Mouse (Mus musculus): ENCODE measurements around the gene Nedd4.
A peak's percentile ranks its signal among the peaks of the same experiment; 100 is the strongest.
"Not testable (repeated sequence)": the region's sequence is repeated elsewhere in the genome, so short reads cannot be mapped to it uniquely, and the experiment has no call there.

The Nedd4 gene

GRCm38 (mm10) chr9:72661895-72662661 is at the start of gene Nedd4:
Gene Nedd4 (plus strand): TSS chr9:72662346.
- peak; percentile 94 for DNase-seq (ENCODE audit: low read depth, low spot score)

GRCm38 (mm10) chr9:72613884-72614283 is 48.3 kb upstream of the Nedd4 start:
- DNase-seq (ENCODE audit: low read depth, low spot score): no peak

- no peak for DNase-seq (ENCODE audit: low read depth, low spot score)
Measured at GRCm38 (mm10) chr9:72614786-72615480, 47.2 kb upstream of the Nedd4 start.

GRCm38 (mm10) chr9:72618037-72618436 is 44.1 kb upstream of the Nedd4 start:
- DNase-seq (ENCODE audit: low read depth, low spot score): no peak

- DNase-seq (ENCODE audit: low read depth, low spot score): no peak
Measured at GRCm38 (mm10) chr9:72623605-72624004, 38.5 kb upstream of the Nedd4 start.

- no peak for DNase-seq (ENCODE audit: low read depth, low spot score)
Measured at GRCm38 (mm10) chr9:72627598-72627997, 34.5 kb upstream of the Nedd4 start.

- DNase-seq (ENCODE audit: low read depth, low spot score): no peak
Measured at GRCm38 (mm10) chr9:72628591-72628990, 33.6 kb upstream of the Nedd4 start.

GRCm38 (mm10) chr9:72632198-72632597 is 29.9 kb upstream of the Nedd4 start:
- no peak for DNase-seq (ENCODE audit: low read depth, low spot score)

- DNase-seq (ENCODE audit: low read depth, low spot score): peak; percentile 50
Measured at GRCm38 (mm10) chr9:72635134-72635533, 27.0 kb upstream of the Nedd4 start.

- DNase-seq (ENCODE audit: low read depth, low spot score): no peak
Measured at GRCm38 (mm10) chr9:72636547-72636946, 25.6 kb upstream of the Nedd4 start.

- no peak for DNase-seq (ENCODE audit: low read depth, low spot score)
Measured at GRCm38 (mm10) chr9:72637243-72637642, 24.9 kb upstream of the Nedd4 start.

GRCm38 (mm10) chr9:72638951-72639842 is 22.9 kb upstream of the Nedd4 start:
- DNase-seq (ENCODE audit: low read depth, low spot score): peak; percentile 85

GRCm38 (mm10) chr9:72639843-72640621 is 22.1 kb upstream of the Nedd4 start:
- peak; percentile 92 for DNase-seq (ENCODE audit: low read depth, low spot score)

GRCm38 (mm10) chr9:72640642-72641041 is 21.5 kb upstream of the Nedd4 start:
- no peak for DNase-seq (ENCODE audit: low read depth, low spot score)

- no peak for DNase-seq (ENCODE audit: low read depth, low spot score)
Measured at GRCm38 (mm10) chr9:72641093-72641680, 21.0 kb upstream of the Nedd4 start.

- not testable (repeated sequence) for DNase-seq (ENCODE audit: low read depth, low spot score)
Measured at GRCm38 (mm10) chr9:72642756-72643447, 19.2 kb upstream of the Nedd4 start.

GRCm38 (mm10) chr9:72643651-72644417 is 18.3 kb upstream of the Nedd4 start:
- no peak for DNase-seq (ENCODE audit: low read depth, low spot score)

GRCm38 (mm10) chr9:72644418-72645110 is 17.6 kb upstream of the Nedd4 start:
- DNase-seq (ENCODE audit: low read depth, low spot score): no peak

GRCm38 (mm10) chr9:72649781-72650180 is 12.4 kb upstream of the Nedd4 start:
- no peak for DNase-seq (ENCODE audit: low read depth, low spot score)

Measured in mesoderm, embryonic 11.5 days (tissue).